Mouse (Mus musculus): ENCODE results near the gene Pgpep1l. TPM values are rescaled to one million over a fixed set of nuclear protein-coding genes. Genes with fewer than 3 reads are reported as not detected.
"Not testable (repeated sequence)": the region's sequence is repeated elsewhere in the genome, so short reads cannot be mapped to it uniquely, and the experiment has no call there.

The Pgpep1l gene
- total RNA-seq (2021): not detected
- long read RNA-seq, experiment 1: 0 reads
- long read RNA-seq, experiment 2: 0 reads

- DNase-seq: peak; percentile 67 to 71
Measured at GRCm38 (mm10) chr7:68264028-68264453, at the start of gene Pgpep1l. Gene Pgpep1l (minus strand): TSS chr7:68264233.

- no peak for DNase-seq
Measured at GRCm38 (mm10) chr7:68313038-68313782, 49.2 kb upstream of the Pgpep1l start.

DNA sequence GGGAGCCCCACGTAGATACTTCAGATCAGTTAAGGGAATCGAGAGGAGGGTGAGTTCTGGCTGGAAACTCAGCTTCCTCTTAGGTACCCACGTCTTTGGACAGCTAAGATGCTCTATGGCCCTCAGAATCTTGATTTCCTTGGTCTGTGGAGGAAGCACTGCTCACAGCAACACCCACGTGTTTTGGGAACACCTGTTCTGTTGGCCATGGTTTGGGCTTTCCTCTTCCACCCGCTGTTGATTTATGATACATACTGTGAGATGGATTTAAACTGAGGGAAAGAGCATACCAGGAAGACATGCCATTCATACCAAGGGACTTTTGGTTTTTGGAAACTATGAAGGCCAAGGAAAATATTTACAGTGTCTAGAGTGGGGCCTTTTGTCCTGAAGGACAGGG is 48.4 kb upstream of the Pgpep1l start:
- no peak for DNase-seq

DNA sequence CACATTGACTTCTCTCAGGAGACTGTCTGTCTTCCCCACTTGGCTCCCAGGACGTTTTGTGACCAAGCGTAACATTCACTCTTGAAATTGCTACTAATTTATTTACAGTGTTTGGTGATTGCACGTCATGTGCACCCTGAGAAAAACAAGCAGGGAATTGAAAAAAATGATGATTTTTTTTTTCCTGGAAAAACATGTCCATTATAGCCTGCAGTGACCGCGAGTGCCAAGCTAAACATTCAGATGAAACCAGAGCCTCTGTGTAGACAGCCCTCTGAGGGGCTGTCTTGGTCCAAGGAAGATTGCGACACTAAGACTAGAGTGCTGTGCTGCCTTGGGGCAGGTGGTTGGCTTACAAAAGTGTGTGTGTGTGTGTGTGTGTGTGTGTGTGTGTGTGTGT is 47.4 kb upstream of the Pgpep1l start:
- peak; percentile 46 to 70 for DNase-seq

DNA sequence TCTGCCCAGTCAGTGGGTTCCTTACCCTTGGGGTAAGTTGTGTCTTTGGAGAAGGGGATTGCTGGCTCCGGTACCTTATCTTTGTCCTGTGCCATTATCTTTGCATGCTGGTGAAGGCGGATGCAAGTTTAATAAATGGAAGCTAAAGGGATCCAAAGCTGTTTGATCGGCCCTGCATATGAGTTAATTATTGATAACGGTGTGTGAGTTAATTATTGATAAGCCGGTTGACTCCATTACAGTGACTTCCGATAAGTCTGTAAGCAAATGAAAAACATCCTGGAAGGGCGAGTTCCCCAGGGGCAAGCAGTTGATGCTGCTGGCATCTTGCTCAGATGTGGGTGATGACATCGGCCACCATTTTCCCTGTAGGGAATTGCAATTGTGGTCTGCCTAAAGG is 42.7 kb upstream of the Pgpep1l start:
- DNase-seq: no peak

- DNase-seq: no peak
Measured at GRCm38 (mm10) chr7:68305781-68306575, 41.9 kb upstream of the Pgpep1l start.

- DNase-seq: no peak
Measured at GRCm38 (mm10) chr7:68303685-68304084, 39.7 kb upstream of the Pgpep1l start.

DNA sequence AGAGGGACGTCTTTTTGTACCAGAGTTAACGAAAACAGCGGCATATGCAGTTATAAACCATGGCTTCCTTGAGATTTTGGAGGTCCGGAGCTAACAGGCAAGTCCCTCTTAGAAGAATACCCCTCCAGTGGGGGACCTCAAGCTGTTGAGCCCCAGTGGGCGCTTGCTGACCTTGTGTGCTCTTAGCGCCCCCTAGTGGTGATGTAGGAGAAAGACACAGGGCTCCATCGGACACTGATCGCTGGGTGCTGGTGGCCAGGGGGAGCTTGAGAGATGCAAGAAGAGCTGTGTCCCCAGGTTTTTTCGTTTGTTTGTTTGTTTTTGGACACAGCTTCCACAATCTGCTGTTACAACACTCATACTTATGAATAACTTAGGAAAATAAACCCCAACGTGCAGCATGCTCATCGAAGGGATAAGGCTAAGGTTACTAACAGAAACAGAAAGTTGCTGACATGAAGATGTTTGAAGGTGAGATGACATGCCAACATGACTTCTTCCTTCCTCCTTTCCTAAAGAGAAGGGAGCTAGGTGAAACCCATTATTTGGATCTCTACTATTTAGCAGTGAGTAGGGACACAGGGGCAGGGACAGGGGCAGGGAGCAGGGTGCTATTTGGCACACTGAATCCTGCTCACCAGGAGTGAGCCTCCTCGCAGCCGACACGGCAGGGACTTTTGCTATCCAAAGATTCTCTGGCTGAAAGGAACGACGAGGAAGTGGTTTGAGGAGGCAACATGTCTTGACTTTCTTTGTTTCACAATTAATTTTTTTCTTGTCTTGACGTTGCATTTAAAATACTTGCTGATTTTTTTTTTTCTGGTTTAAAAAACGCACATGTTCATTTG is 38.8 kb upstream of the Pgpep1l start:
- peak; percentile 67 to 83 for DNase-seq

- no peak for DNase-seq
Measured at GRCm38 (mm10) chr7:68301160-68301559, 37.1 kb upstream of the Pgpep1l start.

- no peak for DNase-seq
Measured at GRCm38 (mm10) chr7:68298381-68299076, 34.5 kb upstream of the Pgpep1l start.

GRCm38 (mm10) chr7:68296487-68296886 is 32.5 kb upstream of the Pgpep1l start:
- no peak for DNase-seq

GRCm38 (mm10) chr7:68293997-68294789 is 30.2 kb upstream of the Pgpep1l start:
- DNase-seq: no peak

- no peak for DNase-seq
Measured at GRCm38 (mm10) chr7:68291603-68292002, 27.6 kb upstream of the Pgpep1l start.

DNA sequence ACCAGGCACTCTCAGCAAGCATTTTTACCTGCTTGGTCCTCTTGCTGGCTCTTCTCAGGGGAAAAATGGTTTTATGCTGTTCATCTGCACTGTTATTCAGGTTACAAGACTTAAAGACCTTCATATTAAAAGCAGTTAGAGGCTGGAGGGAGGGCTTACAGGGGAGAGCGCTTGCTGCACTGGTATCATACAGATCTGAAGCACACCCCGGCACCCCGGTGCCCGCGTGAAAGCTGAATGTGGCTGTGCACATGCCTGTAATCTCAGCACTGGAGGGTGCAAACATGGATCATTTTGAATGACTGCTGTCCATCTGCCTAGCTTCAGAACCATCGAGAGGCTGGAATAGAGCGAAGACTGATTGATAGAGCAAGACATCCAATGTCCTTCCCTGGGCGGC is 25.0 kb upstream of the Pgpep1l start:
- no peak for DNase-seq

DNA sequence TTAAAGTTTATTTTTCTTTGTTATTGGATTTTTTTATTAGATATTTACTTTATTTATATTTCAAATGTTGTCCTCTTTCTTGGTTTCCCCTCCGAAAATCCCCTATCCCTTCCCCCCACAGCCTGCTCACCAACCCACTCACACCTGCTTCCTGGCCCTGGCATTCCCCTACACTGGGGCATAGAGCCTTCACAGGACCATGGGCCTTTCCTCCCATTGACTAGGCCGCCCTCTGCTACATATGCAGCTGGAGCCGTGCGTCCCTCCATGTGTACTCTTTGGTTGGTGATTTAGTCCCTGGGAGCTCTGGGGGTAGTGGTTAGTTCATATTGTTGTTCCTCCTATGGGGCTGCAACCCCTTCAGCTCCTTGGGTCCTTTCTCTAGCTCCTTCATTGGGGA is 24.0 kb upstream of the Pgpep1l start:
- DNase-seq: not testable (repeated sequence)

DNA sequence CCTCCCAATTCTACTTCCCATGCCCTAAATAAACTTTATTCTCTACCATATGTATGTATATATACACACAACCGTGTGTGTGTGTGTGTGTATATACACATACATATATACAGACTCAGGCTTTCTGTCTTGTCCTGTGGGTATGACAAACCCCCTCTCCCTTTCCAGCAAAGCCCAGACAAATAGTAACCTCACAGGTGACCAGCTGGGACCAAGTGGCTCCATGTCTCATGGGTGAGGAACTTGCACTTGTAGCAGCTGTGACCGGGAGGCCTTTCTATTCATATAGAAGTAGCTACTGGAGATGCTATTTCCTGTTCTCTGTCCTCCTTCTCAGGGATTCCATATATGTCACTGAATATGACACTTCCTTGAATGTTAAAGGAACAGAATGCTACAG is 23.5 kb upstream of the Pgpep1l start:
- DNase-seq: no peak

DNA sequence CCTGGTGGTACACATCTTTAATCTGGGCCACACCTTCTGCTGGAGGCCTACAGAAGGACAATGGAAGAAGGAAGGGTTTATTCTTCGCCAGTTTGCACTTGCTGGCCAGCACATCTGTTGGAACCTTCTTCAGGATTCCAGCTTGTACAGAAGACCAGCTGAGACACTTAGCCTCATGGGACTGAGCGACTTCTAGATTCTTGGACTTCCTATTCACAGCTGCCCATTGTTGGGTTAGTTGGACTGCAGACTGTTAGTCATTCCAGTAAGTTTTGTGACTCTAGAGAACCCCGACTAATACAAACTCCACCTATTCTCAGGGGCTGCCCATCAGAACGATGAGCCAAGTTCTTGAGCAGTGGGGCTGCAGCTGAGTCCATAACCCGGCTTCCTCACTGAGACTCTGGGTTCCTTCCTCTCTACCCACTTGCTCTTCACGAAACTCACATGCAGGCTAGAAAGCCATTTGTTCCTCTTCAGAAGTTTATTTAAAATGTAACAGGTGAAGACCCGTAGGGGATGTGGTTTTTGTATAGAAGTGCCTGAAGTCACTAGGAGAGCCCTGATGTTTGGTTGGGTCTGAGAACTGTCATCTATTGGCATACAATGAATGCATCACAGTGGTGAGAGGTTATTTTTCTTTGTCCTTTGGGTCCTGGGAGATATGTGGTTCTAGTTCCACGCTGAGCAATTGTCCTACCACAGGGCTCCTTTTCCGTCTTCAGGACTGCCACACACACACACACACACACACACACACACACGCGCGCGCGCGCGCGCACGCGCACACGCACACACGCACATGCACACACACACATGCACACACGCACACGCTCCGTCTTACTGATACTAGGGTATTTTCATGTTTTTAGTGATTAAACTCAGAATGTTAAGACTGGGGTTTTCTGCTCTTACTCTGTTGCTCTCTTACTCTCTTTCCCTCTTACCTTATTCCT is 22.8 kb upstream of the Pgpep1l start:
- no peak for DNase-seq

DNA sequence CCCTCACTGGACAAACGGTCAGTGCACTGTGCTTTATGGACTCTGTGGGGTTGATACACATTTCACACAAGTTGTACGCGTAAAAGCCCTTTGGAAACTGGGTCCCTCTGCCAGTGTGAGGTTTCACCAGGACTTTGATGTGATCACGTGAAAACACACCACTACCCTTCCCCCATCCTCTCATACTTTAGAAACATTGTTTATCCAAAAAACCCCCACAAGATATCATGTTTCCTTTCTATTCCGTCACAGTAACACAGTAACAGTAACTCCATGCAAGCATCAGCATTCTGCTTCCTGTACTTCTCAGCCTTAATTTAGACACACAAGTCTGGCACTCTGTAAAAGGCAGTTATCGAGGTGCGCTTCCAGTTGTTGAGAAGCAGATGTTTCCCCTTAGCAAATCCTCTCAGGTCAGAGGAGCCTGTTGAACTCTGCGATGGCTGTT is 21.8 kb upstream of the Pgpep1l start:
- no peak for DNase-seq

DNA sequence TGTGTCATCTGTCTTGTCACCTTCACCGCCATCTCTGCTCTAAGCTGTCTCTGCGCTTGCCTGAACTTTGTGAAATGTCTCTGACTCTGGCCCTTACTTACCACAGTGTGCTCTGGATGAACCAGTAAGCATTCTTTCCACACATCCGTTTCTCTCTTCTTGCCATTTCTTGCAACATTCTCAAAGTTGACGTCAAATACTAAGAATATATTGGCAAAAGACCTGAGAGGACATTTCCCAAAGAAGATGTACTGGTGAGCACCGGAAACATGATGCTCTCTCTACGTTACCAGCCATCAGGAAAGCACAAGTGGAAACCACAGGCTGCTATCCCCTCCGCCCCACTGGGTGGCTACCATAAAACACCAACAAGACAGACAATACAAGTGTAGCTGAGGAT is 19.7 kb upstream of the Pgpep1l start:
- DNase-seq: no peak

GRCm38 (mm10) chr7:68283133-68283520 is 19.1 kb upstream of the Pgpep1l start:
- DNase-seq: not testable (repeated sequence)

All from heart, adult 18-20 months (tissue).